Mouse (Mus musculus) embryonic fibroblast, embryonic 13.5 days (primary cell): ENCODE measurements at regions not wholly inside any gene's neighbourhood (a gene's known extent, or its start where the extent isn't known, plus 50 kb on each side); places are given as distances from the start of the nearest gene placed in this dataset.

Source experiments
- CTCF ChIP-seq: IDR thresholded peaks from 2 replicates; pipeline ENCODE4 v1.5.1; 2011; ENCODE audit warnings: mild to moderate bottlenecking, control low read depth, low read length, moderate library complexity, borderline replicate concordance; ENCODE audit not compliant: insufficient read depth
- POLR2A ChIP-seq: IDR thresholded peaks from 2 replicates; pipeline ENCODE4 v1.6.1; 2011; ENCODE audit warnings: low read depth, mild to moderate bottlenecking, control low read depth, low read length, moderate library complexity

- TF ChIP-seq CTCF (peak; percentile 16; the same call in 1 of the 2 replicates), POLR2A (no peak)
These were observed 230.2 kb downstream of the Tfec start for GRCm38 (mm10) chr6:16668004-16668403.
